Mouse (Mus musculus) myocyte (in vitro differentiated cells): ENCODE results near the gene Oit1.

ENCODE experiments used
- MAX ChIP-seq: IDR thresholded peaks from one replicate; pipeline ENCODE4 v1.6.1; 2011; ENCODE audit warnings: low read depth, mild to moderate bottlenecking, control low read depth
- MYOG ChIP-seq, 3 experiments: IDR thresholded peaks; one replicate each; pipeline ENCODE4 v1.6.1; 2011; ENCODE audit warnings: control low read depth in 2 of 3, low read depth in 2 of 3, mild to moderate bottlenecking in 2 of 3; ENCODE audit not compliant: insufficient read length in 2 of 3, control insufficient read depth in 1 of 3, insufficient read depth in 1 of 3
- POLR2A ChIP-seq: IDR thresholded peaks from one replicate; pipeline ENCODE4 v1.6.1; 2011; ENCODE audit warnings: low read depth, mild to moderate bottlenecking, control low read depth, moderate library complexity; ENCODE audit not compliant: insufficient read length
- POLR2AphosphoS2 ChIP-seq: IDR thresholded peaks from one replicate; pipeline ENCODE4 v1.6.1; 2011; ENCODE audit warnings: low read depth, control low read depth; ENCODE audit not compliant: insufficient read length
- REST ChIP-seq: IDR thresholded peaks from one replicate; pipeline ENCODE4 v1.6.1; 2011; ENCODE audit warnings: mild to moderate bottlenecking, control low read depth, moderate library complexity; ENCODE audit not compliant: insufficient read depth, insufficient read length
- TCF12 ChIP-seq: IDR thresholded peaks from one replicate; pipeline ENCODE4 v1.6.1; 2011; ENCODE audit warnings: mild to moderate bottlenecking, control low read depth; ENCODE audit not compliant: poor library complexity, insufficient read depth, severe bottlenecking
- TCF3 ChIP-seq: IDR thresholded peaks from one replicate; pipeline ENCODE4 v1.6.1; 2011; ENCODE audit warnings: low read depth, control low read depth; ENCODE audit not compliant: insufficient read length
- USF1 ChIP-seq: IDR thresholded peaks from one replicate; pipeline ENCODE4 v1.6.1; 2011; ENCODE audit warnings: low read depth, mild to moderate bottlenecking, control low read depth, moderate library complexity

- TF ChIP-seq TCF12 (no peak), POLR2A (no peak), POLR2AphosphoS2 (no peak), USF1 (no peak), MYOG (IDR thresholded peaks at IDR 0.05; ENCODE audit: control insufficient read depth in 1 of 3, insufficient read depth in 1 of 3, insufficient read length in 2 of 3, low read depth in 2 of 3) (peak in 1 of 3 experiments; percentile 3), TCF3 (no peak), MAX (no peak), REST (no peak)
Observed at GRCm38 (mm10) chr14:8317194-8318097, 61.1 kb downstream of the Oit1 start, which contains the start of gene Fam107a.
